Mouse (Mus musculus) large intestine, adult 2 months (tissue): ENCODE measurements around the gene Slc2a9. TPM values are rescaled to one million over a fixed set of nuclear protein-coding genes. Genes with fewer than 3 reads are reported as not detected.
"Not testable (repeated sequence)": the region's sequence is repeated elsewhere in the genome, so short reads cannot be mapped to it uniquely, and the experiment has no call there.

Experiments used
- DNase-seq: peaks from one replicate; pipeline ENCODE4 v3.0.0-alpha.2; 2012; ENCODE audit warnings: low read depth, low spot score
- WGBS: fragments of 180-500 bp; shearing (Covaris S2); methylation state at CpG from one replicate; pipeline ENCODE4 v1.1.7; 2018; 5-methylcytosine and 5-hydroxymethylcytosine counted together
- polyA plus RNA-seq: library from polyadenylated mRNA; depleted of rRNA; stranded (reverse); fragments of >200 nt; gene quantifications from 2 replicates; pipeline ENCODE4 v1.2.3, GENCODE M21; 2012

The Slc2a9 gene
- polyA plus RNA-seq, 1 experiment = 12.6 TPM

GRCm38 (mm10) chr5:38504747-38505434 is 1.9 kb upstream of the Slc2a9 start:
- no peak for DNase-seq
- WGBS = 81% methylated on average over 6 of the region's 6 CpGs

- WGBS = 75% methylated on average over 1 of the region's 1 CpGs
- DNase-seq = no peak
Observed at GRCm38 (mm10) chr5:38504116-38504515, 1.2 kb upstream of the Slc2a9 start.

- 70% methylated on average over 8 of the region's 8 CpGs for WGBS
Observed at GRCm38 (mm10) chr5:38500043-38500442, 2.9 kb downstream of the Slc2a9 start.

GRCm38 (mm10) chr5:38499316-38499811 is 3.6 kb downstream of the Slc2a9 start:
- no peak for DNase-seq
- 84% methylated on average over 7 of the region's 7 CpGs for WGBS

More at GRCm38 (mm10) chr5:38500043-38500442, 2.9 kb downstream of the Slc2a9 start:
- DNase-seq = no peak

GRCm38 (mm10) chr5:38498479-38498878 is 4.5 kb downstream of the Slc2a9 start:
- peak; percentile 64 for DNase-seq
- WGBS = 13% methylated on average over 5 of the region's 5 CpGs

GRCm38 (mm10) chr5:38496491-38497057 is 6.4 kb downstream of the Slc2a9 start:
- DNase-seq = no peak
- whole genome bisulfite sequencing = 64% methylated on average over 8 of the region's 8 CpGs

GRCm38 (mm10) chr5:38493890-38494289 is 9.1 kb downstream of the Slc2a9 start:
- no peak for DNase-seq
- WGBS = 82% methylated on average over 6 of the region's 6 CpGs

- DNase-seq = no peak
- 41% methylated on average over 8 of the region's 8 CpGs for WGBS
Observed at GRCm38 (mm10) chr5:38491763-38492162, 11.2 kb downstream of the Slc2a9 start.

GRCm38 (mm10) chr5:38489739-38490138 is 13.2 kb downstream of the Slc2a9 start:
- DNase-seq = no peak
- 86% methylated on average over 4 of the region's 4 CpGs for WGBS

GRCm38 (mm10) chr5:38488673-38489615 is 14.0 kb downstream of the Slc2a9 start:
- WGBS = 65% methylated on average over 20 of the region's 20 CpGs
- DNase-seq = no peak

- 64% methylated on average over 6 of the region's 6 CpGs for WGBS
- no peak for DNase-seq
Observed at GRCm38 (mm10) chr5:38488026-38488425, 14.9 kb downstream of the Slc2a9 start.

- no peak for DNase-seq
- WGBS = 63% methylated on average over 4 of the region's 4 CpGs
Observed at GRCm38 (mm10) chr5:38487247-38487646, 15.7 kb downstream of the Slc2a9 start.

- WGBS = 63% methylated on average over 4 of the region's 4 CpGs
Observed at GRCm38 (mm10) chr5:38485946-38486345, 17.0 kb downstream of the Slc2a9 start.

GRCm38 (mm10) chr5:38483518-38484110 is 19.3 kb downstream of the Slc2a9 start:
- no peak for DNase-seq
- WGBS = 62% methylated on average over 7 of the region's 7 CpGs

More at GRCm38 (mm10) chr5:38485946-38486345, 17.0 kb downstream of the Slc2a9 start:
- DNase-seq = no peak

- no peak for DNase-seq
- WGBS = 71% methylated on average over 10 of the region's 10 CpGs
Observed at GRCm38 (mm10) chr5:38480822-38481707, 21.9 kb downstream of the Slc2a9 start.

GRCm38 (mm10) chr5:38479908-38480725 is 22.8 kb downstream of the Slc2a9 start:
- WGBS = 2% methylated on average over 22 of the region's 22 CpGs
- peak; percentile 84 for DNase-seq

- not testable (repeated sequence) for DNase-seq
Observed at GRCm38 (mm10) chr5:38479545-38479907, 23.4 kb downstream of the Slc2a9 start.

GRCm38 (mm10) chr5:38479027-38479426 is 23.9 kb downstream of the Slc2a9 start:
- peak; percentile 58 for DNase-seq
- WGBS = 5% methylated on average over 4 of the region's 4 CpGs
